Mouse (Mus musculus) megakaryocyte progenitor cell, adult 5-6 weeks (primary cell): Measurements from ENCODE around the gene Tfcp2l1. TPM values are rescaled to one million over a fixed set of nuclear protein-coding genes. Genes with fewer than 3 reads are reported as not detected.

Experiments
- ATAC-seq: replicated peaks from 2 replicates; pipeline ENCODE4 v1.8.0; 2016; ENCODE audit warnings: mild to moderate bottlenecking, moderate TSS enrichment, inconsistent platforms; ENCODE audit not compliant: poor library complexity
- total RNA-seq, 2 experiments: library from RNA; stranded (forward) in 1 of 2; stranded (reverse) in 1 of 2; fragments of 157-497, 149-512 nt in 1 of 2; fragments of 200-1000 nt in 1 of 2; gene quantifications; 2 replicates each; pipeline versions ENCODE4 v1.2.3 to v1.2.4; 2015 to 2017

Gene Tfcp2l1
- total RNA-seq, 2 experiments from 2014 or later, result not detected

DNA sequence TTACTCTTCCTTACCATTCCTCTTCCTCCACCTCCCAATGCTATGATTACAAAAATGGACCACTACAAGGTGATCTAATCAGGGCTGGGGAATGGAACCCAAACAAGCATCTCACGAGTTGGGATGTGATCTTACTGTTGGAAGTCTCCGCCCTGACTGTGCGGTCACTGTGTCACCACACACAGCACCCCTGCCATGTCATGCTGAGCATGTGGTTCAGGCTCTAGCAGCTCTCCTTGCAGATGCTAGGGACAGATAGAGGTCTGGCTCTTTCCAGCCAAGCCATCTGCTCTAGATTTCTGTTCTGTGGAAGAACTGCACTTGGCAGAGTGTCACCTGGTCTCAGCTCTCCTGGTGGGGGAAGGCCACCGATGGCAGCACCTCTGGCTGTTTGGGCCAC, 99.3 kb downstream of the Tfcp2l1 start:
- ATAC-seq, result peak; percentile 97

DNA sequence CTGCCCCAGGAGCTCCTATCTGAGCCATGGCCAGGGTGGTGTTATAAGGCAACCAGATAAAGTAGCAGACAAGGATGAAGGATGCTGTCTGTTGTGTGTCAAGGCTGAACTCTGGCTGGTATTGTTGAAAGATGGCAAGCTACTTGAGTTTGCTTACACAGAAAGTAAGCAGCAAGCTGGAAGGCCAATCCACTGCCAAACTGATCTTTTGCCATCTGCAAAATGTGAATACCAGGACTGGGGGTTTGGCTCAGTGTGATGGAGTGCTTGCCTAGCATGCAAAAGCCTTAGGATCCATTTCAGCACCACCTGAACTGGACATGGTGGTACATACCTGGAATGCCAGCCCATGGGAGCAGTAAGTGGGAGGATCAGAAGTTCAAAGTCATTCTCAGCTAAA, 101.1 kb downstream of the Tfcp2l1 start:
- no peak for ATAC-seq

Other genes starting within 250 kb of the Tfcp2l1 start
- gene Clasp1, start 238.9 kb upstream of the Tfcp2l1 start, total RNA-seq (2015), result 45.0 and 56.3 TPM in 2 replicates
- 45.9 and 51.3 TPM in 2 replicates for gene Clasp1, start 238.9 kb upstream of the Tfcp2l1 start, total RNA-seq (2017)